Comparison of ENCODE assay signal across 9 mouse cellular contexts in the genomic region with DNA sequence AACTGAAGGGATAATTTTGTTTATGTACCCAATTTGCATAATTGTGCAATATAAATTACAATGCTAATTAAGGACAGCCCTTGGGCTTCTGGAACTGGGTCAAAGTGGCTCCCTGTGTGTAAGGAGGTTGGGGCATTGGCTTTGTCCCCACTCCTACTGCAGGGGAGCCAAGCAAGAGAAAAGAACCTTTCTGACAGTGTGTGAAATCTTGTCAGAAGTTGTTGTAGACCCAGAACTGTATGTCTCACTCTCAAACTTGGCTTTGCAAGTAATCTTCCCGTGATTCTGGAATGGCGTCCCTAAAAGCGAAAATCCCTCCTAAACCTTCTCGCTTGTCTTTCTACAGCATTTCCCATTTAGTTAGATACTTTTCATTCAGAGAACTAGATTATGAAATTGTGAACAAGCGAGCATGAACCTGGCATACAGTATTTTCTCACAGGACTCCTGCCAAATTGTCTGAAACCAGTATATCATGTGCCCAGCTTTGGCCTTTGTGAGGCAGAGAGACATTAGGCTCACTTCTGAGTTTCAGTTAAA.
DNase-seq lines count a peak whose midpoint lies in the region; ATAC-seq lines count a peak whose summit lies in the region.
"Had no signal": no experiment of that assay in that cellular context is flagged by ENCODE, and none has a peak within 500 bp of the region (broad histone marks: within the 10 kb centered on the region; RNA-seq: fewer than 3 reads in every experiment).

No protein-coding gene starts in this region.

- peaks cover 4% of the 10 kb centered on the region; the same call in 1 of the 2 replicates for H3K4me1 ChIP-seq in midbrain, embryonic 16.5 days (ENCODE audit: control insufficient read depth, insufficient read depth, low read length)
- H3K4me1 ChIP-seq: liver, embryonic 12.5 days had no signal

- H3K9me3 ChIP-seq in midbrain, embryonic 16.5 days (replicated peaks; ENCODE audit: control insufficient read depth, low read length, poor library complexity, severe bottlenecking) = no peaks in the 10 kb centered on the region
- H3K9me3 ChIP-seq: liver, embryonic 12.5 days had no signal

- ATAC-seq in cerebellum, adult (ENCODE audit: insufficient number of reproducible peaks, low FRiP score, low TSS enrichment) = peak; percentile 77
- peak; percentile 89 for ATAC-seq in midbrain, embryonic 16.5 days
- ATAC-seq: liver, embryonic 12.5 days had no signal

- peak; percentile 4 for DNase-seq in lung, postnatal 10 days
- no peak for DNase-seq in lung, postnatal 25 days (ENCODE audit: low spot score)
- peak; percentile 23 to 59 for DNase-seq in cerebellum, postnatal 4 days (ENCODE audit: low spot score in 2 of 2)
- DNase-seq in embryo, embryonic 10.5 days (ENCODE audit: low spot score) = no peak
- no peak for DNase-seq in liver

- H3K4me2 ChIP-seq in midbrain, embryonic 16.5 days (ENCODE audit: low read length) = no peak overlapping the region
- H3K4me2 ChIP-seq: liver, embryonic 12.5 days had no signal

- H3K9ac ChIP-seq in midbrain, embryonic 16.5 days (ENCODE audit: low read depth, low read length) = no peak overlapping the region
- H3K9ac ChIP-seq: liver, embryonic 12.5 days had no signal

- H3K36me3 ChIP-seq in midbrain, embryonic 16.5 days (ENCODE audit: control insufficient read depth, insufficient read depth, low read length) = no peaks in the 10 kb centered on the region
- H3K36me3 ChIP-seq: liver, embryonic 12.5 days had no signal

- 73% methylated on average over 5 of the region's 5 CpGs for WGBS in midbrain, embryonic 16.5 days

- H3K27ac ChIP-seq in midbrain, embryonic 16.5 days (ENCODE audit: low read length) = peak overlapping the region; percentile 66
- H3K27ac ChIP-seq: liver, embryonic 12.5 days had no signal

- no peaks in the 10 kb centered on the region for H3K27me3 ChIP-seq in midbrain, embryonic 16.5 days (ENCODE audit: control insufficient read depth, insufficient read depth, low read depth, low read length)
- H3K27me3 ChIP-seq: liver, embryonic 12.5 days had no signal

- no peak overlapping the region for H3K4me3 ChIP-seq in midbrain, embryonic 16.5 days (ENCODE audit: low read depth, low read length)
- H3K4me3 ChIP-seq: liver, embryonic 12.5 days; myocyte had no signal

Comparison
In these comparisons a context has a peak if more than half of its experiments do, and no peak if none do; other contexts are left out.
1. DNase-seq: peak in lung, postnatal 10 days (single experiment) and cerebellum, postnatal 4 days (2 of 2); none in lung, postnatal 25 days (single experiment), embryo, embryonic 10.5 days (single experiment) and liver (single experiment).